ENCODE assay signal across 8 mouse cellular contexts in genomic region chr11:118401760-118402280, GRCm38 (mm10). TPM values are rescaled to one million over a fixed set of nuclear protein-coding genes. Genes with fewer than 3 reads are reported as not detected.
DNase-seq lines count a peak whose midpoint lies in the region; ATAC-seq and TF ChIP-seq lines count a peak whose summit lies in the region.

Lgals3bp (minus strand) TSS chr11:118402092.

- intact Hi-C loops in gastrocnemius, adult 2 months (cut with DNase I), result no loop called here

- TF ChIP-seq EP300 in lung, postnatal 0 days (IDR thresholded peaks at IDR 0.05), result no peak

- H3K36me3 ChIP-seq in forebrain, embryonic 16.5 days (ENCODE audit: control insufficient read depth, insufficient read depth), result no peaks in the 10 kb centered on the region
- no peaks in the 10 kb centered on the region; the same call in 1 of the 2 replicates for H3K36me3 ChIP-seq in forebrain, embryonic 11.5 days (ENCODE audit: control insufficient read depth, insufficient read depth, low read length)
- H3K36me3 ChIP-seq in hindbrain, embryonic 15.5 days, result 0 out of 2 replicates have a peak, but pooled peaks cover 7% of the 10 kb centered on the region
- peaks cover 11% of the 10 kb centered on the region; the same call in 1 of the 2 replicates for H3K36me3 ChIP-seq in lung, postnatal 0 days (ENCODE audit: insufficient read depth, low read length)
- H3K36me3 ChIP-seq in small intestine, adult 2 months (ENCODE audit: control insufficient read depth, insufficient read depth, low read length), result peaks cover 42% of the 10 kb centered on the region

- no peak within 1 kb of the TSS for H3K4me2 ChIP-seq in forebrain, embryonic 16.5 days (ENCODE audit: low read length)
- no peak within 1 kb of the TSS for H3K4me2 ChIP-seq in forebrain, embryonic 11.5 days (ENCODE audit: low read depth, low read length, severe bottlenecking)
- H3K4me2 ChIP-seq in hindbrain, embryonic 15.5 days, result no peak within 1 kb of the TSS
- H3K4me2 ChIP-seq in lung, postnatal 0 days (replicated peaks; ENCODE audit: low read depth, low read length), result peak within 1 kb of the TSS; percentile 48

- H3K27ac ChIP-seq in forebrain, embryonic 16.5 days (ENCODE audit: low read length), result no peak within 1 kb of the TSS
- no peak within 1 kb of the TSS for H3K27ac ChIP-seq in forebrain, embryonic 11.5 days (ENCODE audit: low read depth, low read length)
- peak within 1 kb of the TSS; percentile 89 for H3K27ac ChIP-seq in brown adipose tissue, adult 24 weeks (replicated peaks; ENCODE audit: low read depth, low read length)
- peak within 1 kb of the TSS; percentile 91 for H3K27ac ChIP-seq in gastrocnemius, adult 2 months
- peak within 1 kb of the TSS; percentile 35; the same call in 1 of the 2 replicates for H3K27ac ChIP-seq in hindbrain, embryonic 15.5 days (replicated peaks)
- peak within 1 kb of the TSS; percentile 77 for H3K27ac ChIP-seq in lung, postnatal 0 days (ENCODE audit: low read length)
- peak within 1 kb of the TSS; percentile 98 for H3K27ac ChIP-seq in small intestine, adult 2 months (ENCODE audit: insufficient read depth, low read depth, low read length)

- no peaks in the 10 kb centered on the region for H3K9me3 ChIP-seq in forebrain, embryonic 16.5 days (ENCODE audit: control insufficient read depth, low read length)
- no peaks in the 10 kb centered on the region for H3K9me3 ChIP-seq in forebrain, embryonic 11.5 days (ENCODE audit: control insufficient read depth, low read length)
- H3K9me3 ChIP-seq in hindbrain, embryonic 15.5 days, result no peaks in the 10 kb centered on the region
- H3K9me3 ChIP-seq in lung, postnatal 0 days (ENCODE audit: low read length), result no peaks in the 10 kb centered on the region

- no peak within 1 kb of the TSS for H3K4me3 ChIP-seq in forebrain, embryonic 16.5 days (replicated peaks; ENCODE audit: low read length)
- H3K4me3 ChIP-seq in forebrain, embryonic 11.5 days (ENCODE audit: low read depth, low read length), result no peak within 1 kb of the TSS
- peak within 1 kb of the TSS; percentile 58 for H3K4me3 ChIP-seq in brown adipose tissue, adult 24 weeks (ENCODE audit: insufficient read depth, low read depth, low read length)
- peak within 1 kb of the TSS; percentile 73 for H3K4me3 ChIP-seq in gastrocnemius, adult 2 months
- H3K4me3 ChIP-seq in hindbrain, embryonic 15.5 days, result no peak within 1 kb of the TSS
- H3K4me3 ChIP-seq in lung, postnatal 0 days (ENCODE audit: low read depth, low read length), result no peak within 1 kb of the TSS
- H3K4me3 ChIP-seq in small intestine, adult 2 months (ENCODE audit: low read depth, low read length), result peak within 1 kb of the TSS; percentile 66

- no peaks in the 10 kb centered on the region for H3K4me1 ChIP-seq in forebrain, embryonic 16.5 days (replicated peaks; ENCODE audit: control insufficient read depth, insufficient read depth, low read length)
- no peaks in the 10 kb centered on the region for H3K4me1 ChIP-seq in forebrain, embryonic 11.5 days (replicated peaks; ENCODE audit: control insufficient read depth, insufficient read depth, low read length)
- peaks cover 21% of the 10 kb centered on the region for H3K4me1 ChIP-seq in brown adipose tissue, adult 24 weeks (ENCODE audit: control insufficient read depth, insufficient read depth, insufficient read length, low read length)
- peaks cover 15% of the 10 kb centered on the region; the same call in 1 of the 2 replicates for H3K4me1 ChIP-seq in hindbrain, embryonic 15.5 days (replicated peaks)
- peaks cover 9% of the 10 kb centered on the region for H3K4me1 ChIP-seq in lung, postnatal 0 days (ENCODE audit: insufficient read depth, low read depth, low read length)
- peaks cover 20% of the 10 kb centered on the region; the same call in 1 of the 2 replicates for H3K4me1 ChIP-seq in small intestine, adult 2 months (ENCODE audit: control insufficient read depth, insufficient read depth, insufficient read length, low read length)

- 0 out of 2 replicates have a peak, but pooled peaks have one; percentile 58 for ATAC-seq in forebrain, embryonic 16.5 days
- ATAC-seq in forebrain, embryonic 11.5 days (replicated peaks; ENCODE audit: low FRiP score), result no peak
- ATAC-seq in hindbrain, embryonic 15.5 days (ENCODE audit: low FRiP score, low read depth), result 0 out of 2 replicates have a peak, but pooled peaks have one; percentile 32
- ATAC-seq in lung, postnatal 0 days, result peak; percentile 80

- peak; percentile 90 for TF ChIP-seq POLR2A in small intestine, adult 2 months (IDR thresholded peaks at IDR 0.05; ENCODE audit: low read depth, low read length)

- no peak for DNase-seq in forebrain, embryonic 11.5 days (ENCODE audit: low spot score)
- DNase-seq in gastrocnemius, adult 2 months, result peak; percentile 80
- peak in 1 of 2 experiments; percentile 29 for DNase-seq in layer of hippocampus, postnatal 36 days
- peak; percentile 93 for DNase-seq in lung, postnatal 0 days (ENCODE audit: low spot score)

- 53% methylated on average over 7 of the region's 7 CpGs for WGBS in forebrain, embryonic 16.5 days
- WGBS in forebrain, embryonic 11.5 days, result 59% methylated on average over 7 of the region's 7 CpGs
- WGBS in hindbrain, embryonic 15.5 days, result 64% methylated on average over 7 of the region's 7 CpGs
- WGBS in lung, postnatal 0 days, result 41% methylated on average over 7 of the region's 7 CpGs
- WGBS in small intestine, adult 2 months, result 1% methylated on average over 7 of the region's 7 CpGs

- TF ChIP-seq CTCF in gastrocnemius, adult 2 months (IDR thresholded peaks at IDR 0.05), result peak; percentile 58
- TF ChIP-seq CTCF in lung, postnatal 0 days (IDR thresholded peaks at IDR 0.05), result peak; percentile 63
- no peak for TF ChIP-seq CTCF in small intestine, adult 2 months (IDR thresholded peaks at IDR 0.05; ENCODE audit: extremely low read depth, insufficient read length, insufficient replicate concordance, low read depth, low read length)

- H3K9ac ChIP-seq in forebrain, embryonic 16.5 days (replicated peaks; ENCODE audit: low read depth, low read length), result no peak within 1 kb of the TSS
- H3K9ac ChIP-seq in forebrain, embryonic 11.5 days (ENCODE audit: low read length), result no peak within 1 kb of the TSS
- no peak within 1 kb of the TSS for H3K9ac ChIP-seq in hindbrain, embryonic 15.5 days
- H3K9ac ChIP-seq in lung, postnatal 0 days (replicated peaks; ENCODE audit: low read depth), result peak within 1 kb of the TSS; percentile 4; the same call in 1 of the 2 replicates

- no peaks in the 10 kb centered on the region for H3K27me3 ChIP-seq in forebrain, embryonic 16.5 days (replicated peaks; ENCODE audit: control insufficient read depth, insufficient read depth, low read length)
- no peaks in the 10 kb centered on the region for H3K27me3 ChIP-seq in forebrain, embryonic 11.5 days (ENCODE audit: control insufficient read depth, insufficient read depth, low read length)
- H3K27me3 ChIP-seq in hindbrain, embryonic 15.5 days, result no peaks in the 10 kb centered on the region
- no peaks in the 10 kb centered on the region for H3K27me3 ChIP-seq in lung, postnatal 0 days (replicated peaks; ENCODE audit: insufficient read depth, low read length)
- no peaks in the 10 kb centered on the region for H3K27me3 ChIP-seq in small intestine, adult 2 months (ENCODE audit: control insufficient read depth, insufficient read depth, low read length)

RNA-seq across cellular contexts. Expression of gene Lgals3bp, which starts in this region (rescaled TPM):
- polyA plus RNA-seq in forebrain, embryonic 16.5 days (2015; fragmentation: Nextera tagmentation; extraction: Ambion mirVana), result 2.7 and 2.8 TPM in 2 replicates
- 0.71 and 1.1 TPM in 2 replicates for polyA plus RNA-seq in forebrain, embryonic 11.5 days (2014; fragmentation: Nextera tagmentation; extraction: Ambion mirVana)
- 86.8 and 88.8 TPM in 2 replicates for polyA plus RNA-seq in brown adipose tissue, adult 24 weeks (2012; ENCODE audit: insufficient read depth, insufficient read length, missing spikeins)
- 10 to 100 TPM; 12.0 to 17.0 TPM for total RNA-seq in gastrocnemius, adult 2 months (2021)
- 5.9 and 8.3 TPM in 2 replicates for polyA plus RNA-seq in hindbrain, embryonic 15.5 days (2015; fragmentation: Nextera tagmentation; extraction: Ambion mirVana)
- total RNA-seq in layer of hippocampus, postnatal 36 days (2021), result 10 to 100 TPM; 17.1 to 17.3 TPM
- polyA plus RNA-seq in lung, postnatal 0 days (2015; fragmentation: Nextera tagmentation; extraction: Ambion mirVana), result 30.8 and 44.3 TPM in 2 replicates
- polyA plus RNA-seq in small intestine, adult 2 months (2012; rRNA removed), result 372 and 739 TPM in 2 replicates

Comparison
In these comparisons a context has a peak if more than half of its experiments do, and no peak if none do; other contexts are left out.
1. H3K27ac ChIP-seq: peak in brown adipose tissue, adult 24 weeks (single experiment), gastrocnemius, adult 2 months (single experiment), hindbrain, embryonic 15.5 days (single experiment), lung, postnatal 0 days (single experiment) and small intestine, adult 2 months (single experiment); none in forebrain, embryonic 16.5 days (single experiment) and forebrain, embryonic 11.5 days (single experiment).
2. H3K4me3 ChIP-seq: peak in brown adipose tissue, adult 24 weeks (single experiment), gastrocnemius, adult 2 months (single experiment) and small intestine, adult 2 months (single experiment); none in forebrain, embryonic 16.5 days (single experiment), forebrain, embryonic 11.5 days (single experiment), hindbrain, embryonic 15.5 days (single experiment) and lung, postnatal 0 days (single experiment).